Mouse (Mus musculus): ENCODE data around the gene Crhbp. TPM values are rescaled to one million over a fixed set of nuclear protein-coding genes. Genes with fewer than 3 reads are reported as not detected.

Gene Crhbp
- polyA plus RNA-seq, 1 experiment: 3.1 TPM

- H3K27ac ChIP-seq (ENCODE audit: control insufficient read depth, insufficient read depth, low read length): no peak overlapping the region
- TF ChIP-seq POLR2A (IDR thresholded peaks at IDR 0.05; ENCODE audit: control insufficient read depth, extremely low read depth, insufficient read depth, low read length, poor library complexity) (no peak), CTCF (IDR thresholded peaks at IDR 0.05; ENCODE audit: borderline replicate concordance, control insufficient read depth, extremely low read depth, insufficient read depth, low read length, poor library complexity) (no peak)
- H3K4me3 ChIP-seq (ENCODE audit: control insufficient read depth, insufficient read depth, low read length): no peak overlapping the region
- no peak for DNase-seq
- no peaks in the 10 kb centered on the region for H3K27me3 ChIP-seq (ENCODE audit: control insufficient read depth, insufficient read depth, low read length)
- WGBS: 33% methylated on average over 7 of the region's 7 CpGs
- no peaks in the 10 kb centered on the region for H3K36me3 ChIP-seq (ENCODE audit: control insufficient read depth, insufficient read depth, low read length)
- H3K4me1 ChIP-seq (replicated peaks; ENCODE audit: control insufficient read depth, insufficient read depth, low read length): peaks cover 5% of the 10 kb centered on the region; the same call in 1 of the 2 replicates
Measured at GRCm38 (mm10) chr13:95393242-95393641, 51.5 kb downstream of the Crhbp start.

GRCm38 (mm10) chr13:95389866-95390865, 54.6 kb downstream of the Crhbp start:
- no peak overlapping the region for H3K4me3 ChIP-seq (ENCODE audit: control insufficient read depth, insufficient read depth, low read length)
- H3K27ac ChIP-seq (ENCODE audit: control insufficient read depth, insufficient read depth, low read length): no peak overlapping the region
- TF ChIP-seq CTCF (IDR thresholded peaks at IDR 0.05; ENCODE audit: borderline replicate concordance, control insufficient read depth, extremely low read depth, insufficient read depth, low read length, poor library complexity): peak; percentile 67; the same call in 1 of the 2 replicates
- no peak for TF ChIP-seq POLR2A (IDR thresholded peaks at IDR 0.05; ENCODE audit: control insufficient read depth, extremely low read depth, insufficient read depth, low read length, poor library complexity)
- H3K4me1 ChIP-seq (replicated peaks; ENCODE audit: control insufficient read depth, insufficient read depth, low read length): peaks cover 5% of the 10 kb centered on the region; the same call in 1 of the 2 replicates
- H3K27me3 ChIP-seq (ENCODE audit: control insufficient read depth, insufficient read depth, low read length): no peaks in the 10 kb centered on the region
- H3K36me3 ChIP-seq (ENCODE audit: control insufficient read depth, insufficient read depth, low read length): no peaks in the 10 kb centered on the region
- peak; percentile 72 for DNase-seq
- WGBS: 31% methylated on average over 24 of the region's 24 CpGs

- TF ChIP-seq POLR2A (IDR thresholded peaks at IDR 0.05; ENCODE audit: control insufficient read depth, extremely low read depth, insufficient read depth, low read length, poor library complexity) (no peak), CTCF (IDR thresholded peaks at IDR 0.05; ENCODE audit: borderline replicate concordance, control insufficient read depth, extremely low read depth, insufficient read depth, low read length, poor library complexity) (no peak)
- Histone ChIP-seq H3K4me1 (replicated peaks; ENCODE audit: control insufficient read depth, insufficient read depth, low read length) (peaks cover 4% of the 10 kb centered on the region; the same call in 1 of the 2 replicates), H3K27me3 (ENCODE audit: control insufficient read depth, insufficient read depth, low read length) (no peaks in the 10 kb centered on the region), H3K36me3 (ENCODE audit: control insufficient read depth, insufficient read depth, low read length) (no peaks in the 10 kb centered on the region), H3K4me3 (ENCODE audit: control insufficient read depth, insufficient read depth, low read length) (no peak overlapping the region), H3K27ac (ENCODE audit: control insufficient read depth, insufficient read depth, low read length) (no peak overlapping the region)
- WGBS: 91% methylated on average over 5 of the region's 5 CpGs
- no peak for DNase-seq
Measured at GRCm38 (mm10) chr13:95388226-95388625, 56.5 kb downstream of the Crhbp start.

GRCm38 (mm10) chr13:95382418-95382817, 62.3 kb downstream of the Crhbp start:
- no peaks in the 10 kb centered on the region for H3K4me1 ChIP-seq (replicated peaks; ENCODE audit: control insufficient read depth, insufficient read depth, low read length)
- no peak for TF ChIP-seq POLR2A (IDR thresholded peaks at IDR 0.05; ENCODE audit: control insufficient read depth, extremely low read depth, insufficient read depth, low read length, poor library complexity)
- no peak for TF ChIP-seq CTCF (IDR thresholded peaks at IDR 0.05; ENCODE audit: borderline replicate concordance, control insufficient read depth, extremely low read depth, insufficient read depth, low read length, poor library complexity)
- H3K27me3 ChIP-seq (ENCODE audit: control insufficient read depth, insufficient read depth, low read length): no peaks in the 10 kb centered on the region
- no peak overlapping the region for H3K4me3 ChIP-seq (ENCODE audit: control insufficient read depth, insufficient read depth, low read length)
- H3K27ac ChIP-seq (ENCODE audit: control insufficient read depth, insufficient read depth, low read length): no peak overlapping the region
- H3K36me3 ChIP-seq (ENCODE audit: control insufficient read depth, insufficient read depth, low read length): no peaks in the 10 kb centered on the region
- no peak for DNase-seq
- 17% methylated on average over 5 of the region's 5 CpGs for WGBS

Other genes starting within 250 kb of the Crhbp start
- 0.88 and 1.2 TPM in 2 replicates for gene Pde8b, start 194.6 kb downstream of the Crhbp start, polyA plus RNA-seq (2012; rRNA removed)
- gene Zbed3, start 121.3 kb downstream of the Crhbp start, polyA plus RNA-seq (2012; rRNA removed): 19.9 and 23.0 TPM in 2 replicates
- 22.5 and 26.9 TPM in 2 replicates for gene Aggf1, start 69.6 kb downstream of the Crhbp start, polyA plus RNA-seq (2012; rRNA removed)
- gene S100z, start 33.8 kb upstream of the Crhbp start, polyA plus RNA-seq (2012; rRNA removed): not detected in 2 replicates
- gene F2rl1, start 80.3 kb upstream of the Crhbp start, polyA plus RNA-seq (2012; rRNA removed): 7.8 and 8.5 TPM in 2 replicates
- 11.6 and 13.0 TPM in 2 replicates for gene F2r, start 173.6 kb upstream of the Crhbp start, polyA plus RNA-seq (2012; rRNA removed)